Mouse (Mus musculus) c-Kit-positive CD71-negative TER-119-negative erythroid progenitor cells, embryonic 14.5 days (primary cell): Measurements from ENCODE around the gene Alpk1.

Source experiments
- DNase-seq: peaks from one replicate; pipeline ENCODE4 v3.0.0-alpha.2; 2013; ENCODE audit warnings: low read depth

Gene Alpk1

DNA sequence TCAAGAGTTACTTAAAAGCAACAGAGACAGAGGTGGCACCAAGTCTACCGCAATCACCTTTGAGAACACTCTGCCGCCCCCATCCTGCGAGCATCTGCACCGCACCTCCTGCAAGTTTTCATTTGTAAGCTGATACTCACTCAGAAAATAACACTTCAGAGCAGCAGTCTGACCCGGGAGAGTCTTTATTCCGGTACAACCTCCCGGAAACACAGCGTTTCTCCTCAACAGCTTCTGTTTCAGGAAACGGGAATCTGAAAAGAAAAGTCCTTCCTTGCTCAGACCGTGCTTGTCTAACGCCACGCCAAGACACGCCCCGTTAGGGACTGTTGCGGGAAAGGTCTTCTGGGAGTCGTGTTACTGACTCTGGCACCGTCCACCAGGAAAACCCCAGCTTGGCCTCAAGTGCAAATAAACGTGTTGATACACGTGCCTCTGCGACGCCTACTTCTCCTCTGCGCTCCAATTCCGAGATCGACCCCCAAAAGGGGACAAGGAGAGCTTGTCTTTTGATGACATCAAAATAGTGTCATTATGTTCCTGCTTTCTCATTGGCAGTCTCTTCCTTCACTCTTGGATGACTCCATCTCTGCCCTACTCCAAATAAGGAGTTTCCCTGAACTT is at the start of gene Alpk1:
TSS of gene Alpk1 (minus strand) at position 507 of the 624 bp plus-strand sequence.
- DNase-seq = peak; percentile 47

DNA sequence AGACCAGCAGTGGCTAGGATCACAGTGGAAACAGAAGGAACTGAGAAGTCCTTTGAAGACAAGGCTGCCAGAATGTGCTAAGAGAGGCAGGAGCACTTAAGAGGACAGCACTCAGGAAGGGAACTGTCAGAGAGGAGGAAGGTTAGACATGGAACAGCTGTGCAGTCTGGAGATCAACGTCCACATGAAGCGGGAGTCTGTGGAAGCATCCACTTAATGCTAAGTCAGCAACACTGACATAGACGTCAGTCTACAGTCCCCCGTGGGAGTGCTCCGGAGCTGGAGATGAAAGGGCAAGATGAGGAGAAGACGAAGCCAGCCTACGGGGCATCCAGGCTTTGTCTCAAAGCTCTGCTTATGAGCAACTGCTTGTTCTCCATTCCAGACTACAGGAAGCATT is 46.8 kb upstream of the Alpk1 start:
- DNase-seq = no peak

DNA sequence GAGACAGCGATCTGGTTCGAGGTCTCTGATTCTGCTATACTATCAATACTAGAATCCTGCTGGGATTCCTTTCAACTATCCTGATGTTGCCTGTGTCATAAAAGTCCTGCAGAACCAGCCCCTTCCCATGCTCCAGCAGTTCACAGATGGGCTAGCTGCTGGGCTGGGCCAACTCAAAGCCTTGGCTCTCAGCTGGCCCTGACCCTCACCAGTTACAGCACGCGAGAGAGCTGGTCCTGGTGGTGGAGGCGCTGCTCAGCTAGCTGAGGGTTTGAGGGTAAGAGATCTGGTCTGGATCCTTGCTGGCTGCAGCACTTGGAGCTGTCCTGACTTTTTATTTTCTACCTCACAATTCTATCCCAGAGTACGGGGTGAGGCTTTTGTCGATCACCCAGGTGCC is 46.2 kb upstream of the Alpk1 start:
- DNase-seq = no peak

DNA sequence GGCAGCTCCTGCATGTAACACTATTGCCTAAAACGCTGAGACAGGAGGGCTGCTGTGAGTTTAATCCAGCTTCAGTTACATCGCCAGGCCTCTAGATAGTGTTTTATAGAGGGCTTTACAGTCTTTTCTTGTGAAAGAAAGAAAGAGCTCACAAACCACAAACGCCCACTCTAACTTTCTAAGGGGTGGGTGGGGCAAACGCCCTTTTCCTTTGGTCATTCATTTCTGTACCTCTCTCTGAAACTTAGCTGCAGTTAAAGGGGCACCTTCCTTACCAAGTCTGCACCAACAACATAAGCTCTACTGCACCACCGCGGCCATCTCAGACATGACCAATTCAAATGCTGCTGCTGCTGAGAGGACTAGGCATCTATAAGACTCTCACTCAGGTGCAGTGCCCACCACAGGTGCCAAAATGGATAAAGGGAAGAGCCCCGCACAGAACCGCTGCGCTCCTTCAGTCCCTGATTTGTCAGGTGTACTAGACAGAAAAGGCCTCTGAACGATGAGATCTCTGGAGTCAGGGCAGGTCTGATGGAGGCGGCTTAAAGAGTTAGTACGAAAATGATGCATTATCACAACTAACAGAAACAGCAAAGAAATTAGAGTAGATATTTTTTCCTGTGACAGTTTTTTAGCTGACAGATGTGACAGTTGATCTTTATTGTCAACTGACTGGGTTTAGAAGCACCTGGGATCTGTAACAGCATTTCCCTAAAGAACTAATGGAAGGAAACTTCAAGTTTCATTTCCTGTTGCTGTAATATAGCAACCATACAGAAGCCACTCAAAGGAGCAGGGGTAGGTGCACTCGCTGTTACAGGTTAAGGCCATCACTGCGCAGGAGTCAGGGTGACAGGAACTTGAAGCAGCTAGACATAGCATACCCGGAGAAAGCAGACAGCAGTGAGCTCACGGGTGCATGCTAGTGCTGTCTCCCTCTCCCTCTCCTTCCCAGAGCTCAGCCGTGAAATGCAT is 43.8 kb upstream of the Alpk1 start:
- no peak for DNase-seq

DNA sequence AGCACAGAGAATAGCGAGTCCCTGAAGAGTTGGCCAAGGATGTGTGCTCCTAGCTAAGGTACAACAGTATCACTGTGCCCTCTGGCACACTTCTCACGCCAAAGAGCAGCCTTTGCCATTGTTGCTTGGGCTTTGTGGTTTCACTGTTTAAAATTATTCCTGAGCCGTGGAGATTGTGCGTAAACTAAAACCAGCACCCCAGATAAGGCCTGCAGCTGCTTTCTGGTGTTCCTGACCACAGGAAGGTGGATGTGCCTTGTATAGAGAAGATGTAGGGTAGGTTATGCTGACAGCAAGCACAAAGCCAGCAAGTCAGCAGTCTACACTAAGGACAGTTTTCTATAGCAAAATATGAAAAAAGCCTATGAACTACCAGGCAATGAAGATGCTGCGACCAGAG is 40.9 kb upstream of the Alpk1 start:
- DNase-seq = no peak

DNA sequence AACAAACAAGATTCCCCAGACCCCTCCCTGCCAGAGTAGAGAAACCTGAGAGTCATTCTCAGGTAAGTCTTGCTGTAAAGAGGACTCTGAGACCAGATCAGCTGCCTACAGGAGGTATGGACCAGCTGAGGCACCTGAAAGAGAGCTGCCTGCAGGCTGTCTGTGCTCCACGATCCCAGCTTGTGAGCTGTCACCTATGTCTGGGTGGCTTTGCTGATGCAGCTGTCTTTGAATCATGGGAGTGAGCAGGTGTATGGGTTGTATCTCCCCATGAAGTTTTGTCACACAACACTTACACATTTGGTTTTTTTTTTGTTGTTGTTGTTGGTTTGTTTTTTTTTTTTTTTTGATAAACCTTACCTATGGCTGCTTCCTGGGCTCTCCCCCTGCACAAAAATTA is 40.1 kb upstream of the Alpk1 start:
- no peak for DNase-seq

DNA sequence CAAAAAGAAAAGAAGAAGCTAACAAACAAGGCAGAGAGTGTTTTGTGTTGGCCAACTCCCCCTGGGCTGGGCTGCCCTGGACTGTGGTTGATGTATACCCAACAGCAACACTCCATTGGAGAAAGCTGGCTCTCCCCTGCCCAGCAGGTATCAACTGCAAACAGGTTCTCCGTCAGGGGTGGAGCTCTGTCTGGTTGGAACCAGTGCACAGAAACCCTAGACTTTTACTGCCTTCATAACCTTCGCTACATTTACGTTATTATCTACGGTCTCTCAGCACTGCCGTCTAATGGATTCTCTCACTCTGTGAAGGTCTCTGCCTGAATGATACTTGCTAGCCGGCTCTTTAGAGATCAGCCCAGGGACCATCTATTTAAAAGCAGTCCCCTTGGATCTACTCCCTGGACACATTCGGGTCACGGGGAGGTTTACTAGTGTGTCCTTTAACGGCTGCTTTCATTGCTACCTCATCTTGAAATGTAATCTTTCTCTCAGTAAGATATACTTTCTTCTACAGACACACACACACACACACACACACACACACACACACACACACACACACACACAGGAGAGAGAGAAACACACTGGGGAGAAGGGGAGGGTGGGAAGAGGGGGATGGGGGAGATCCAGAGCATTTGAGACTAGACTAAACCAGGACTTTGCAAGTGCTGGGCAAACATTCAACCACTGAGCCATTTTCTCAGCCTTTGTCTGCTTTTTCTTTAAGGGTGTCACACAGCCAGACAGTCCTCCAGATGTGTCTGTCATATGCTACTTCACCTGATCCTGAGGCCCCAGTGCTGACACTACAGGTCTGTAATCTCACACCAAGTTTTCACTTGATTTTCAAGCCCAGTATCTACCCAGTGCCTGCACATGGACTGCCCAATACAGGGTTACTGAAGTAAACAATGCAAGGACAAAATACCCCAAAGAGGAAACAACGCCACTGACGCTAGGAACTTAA is 38.7 kb upstream of the Alpk1 start:
- DNase-seq = no peak

DNA sequence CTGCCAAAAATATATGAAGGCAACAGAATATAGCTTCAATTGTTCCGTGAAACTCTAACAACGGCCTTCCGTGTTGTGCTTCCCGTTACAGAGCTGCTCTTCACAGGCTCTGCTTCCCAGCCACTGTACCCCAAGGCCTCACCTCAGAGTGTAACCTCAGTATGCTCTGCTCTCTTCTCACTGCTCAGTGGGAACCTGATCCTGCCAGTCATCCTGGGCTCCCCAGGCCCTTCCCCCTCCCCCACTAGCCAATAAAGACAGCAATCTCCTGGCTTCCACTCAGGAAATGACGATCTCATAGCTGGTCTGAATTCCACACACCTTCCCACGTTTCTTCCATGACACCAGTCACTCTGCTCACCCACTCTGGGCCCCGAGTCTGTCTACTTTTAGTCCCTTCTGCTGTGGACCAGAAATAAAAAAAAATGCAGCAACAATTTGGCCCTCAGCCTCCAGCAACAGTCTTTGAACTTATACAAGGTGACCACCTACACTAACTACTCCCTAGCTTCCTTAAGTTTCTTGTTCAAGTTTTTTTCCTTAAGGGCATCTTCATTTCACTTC is 36.9 kb upstream of the Alpk1 start:
- no peak for DNase-seq

DNA sequence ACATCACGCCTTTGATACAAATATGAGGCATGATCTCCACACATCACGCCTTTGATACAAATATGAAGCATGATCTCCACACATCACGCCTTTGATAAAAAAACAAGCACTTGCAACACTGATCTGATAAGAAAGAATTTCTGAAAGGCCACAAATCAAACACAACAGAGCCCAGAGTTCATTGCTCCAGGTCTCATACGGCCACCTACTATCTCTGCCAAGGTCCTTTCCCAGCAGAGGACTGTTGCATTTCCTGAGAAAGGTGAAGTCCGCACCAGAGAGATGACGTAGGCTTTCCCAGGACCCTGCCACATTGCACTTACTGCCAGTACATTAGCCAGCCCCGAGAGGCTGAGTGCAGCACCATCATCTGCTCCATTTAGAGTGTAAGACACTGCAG is 28.8 kb upstream of the Alpk1 start:
- DNase-seq = no peak

DNA sequence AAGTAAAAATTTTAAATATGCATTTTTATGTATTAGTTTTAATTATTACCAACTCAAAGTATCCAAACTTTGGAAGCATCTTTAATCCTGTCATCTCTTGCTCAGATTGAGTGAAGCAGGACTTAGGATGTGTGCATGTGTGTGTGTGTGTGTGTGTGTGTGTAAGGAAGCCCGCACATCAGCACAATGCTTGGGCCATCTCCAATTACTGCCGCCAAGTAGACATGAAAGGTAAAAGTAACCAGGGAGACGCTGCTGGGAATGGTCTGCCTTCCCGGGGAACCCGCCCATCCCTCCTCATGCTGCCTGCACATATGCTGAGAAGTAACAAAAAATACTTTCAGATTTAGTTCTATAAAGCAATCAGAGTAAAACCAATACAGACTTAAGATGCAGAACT is 27.5 kb upstream of the Alpk1 start:
- no peak for DNase-seq

DNA sequence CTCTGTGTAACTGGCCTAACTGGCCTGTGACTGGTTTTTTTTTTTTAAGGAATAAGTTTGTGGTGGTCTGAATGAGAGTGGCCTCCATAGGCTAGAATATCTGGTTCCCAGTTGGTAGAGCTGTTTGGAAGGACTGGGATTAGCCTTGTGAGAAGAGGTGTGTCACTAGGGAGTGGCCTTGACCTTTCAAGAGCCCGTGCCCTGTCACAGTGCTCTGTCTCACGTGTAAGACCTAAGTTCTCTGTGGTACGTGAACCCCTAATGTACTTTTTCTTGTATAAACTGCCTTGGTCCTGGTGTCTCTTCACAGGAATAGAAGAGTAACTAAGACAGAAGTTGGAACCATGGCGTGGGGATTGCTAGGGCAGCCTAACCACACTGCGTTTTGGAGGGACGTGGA is 25.7 kb upstream of the Alpk1 start:
- DNase-seq = no peak

DNA sequence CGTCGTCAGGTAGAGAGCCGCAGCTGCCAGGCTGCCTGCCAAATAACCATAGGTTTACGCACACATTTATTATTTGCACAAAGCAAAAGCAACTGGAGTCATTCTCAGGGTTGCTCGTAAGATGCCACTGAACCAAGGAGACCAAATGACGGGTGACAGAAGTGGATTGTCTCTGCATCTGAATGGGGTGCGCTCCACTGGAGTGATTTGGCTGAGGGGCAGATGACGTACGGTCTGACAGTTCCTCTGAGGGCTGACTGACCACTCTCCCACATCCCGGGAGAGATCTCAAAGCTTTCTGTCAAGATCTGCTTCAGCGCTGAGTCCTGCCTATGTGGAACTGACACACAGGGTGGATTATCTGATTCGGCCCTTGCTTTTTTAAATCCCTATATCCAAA is 24.7 kb upstream of the Alpk1 start:
- no peak for DNase-seq

DNA sequence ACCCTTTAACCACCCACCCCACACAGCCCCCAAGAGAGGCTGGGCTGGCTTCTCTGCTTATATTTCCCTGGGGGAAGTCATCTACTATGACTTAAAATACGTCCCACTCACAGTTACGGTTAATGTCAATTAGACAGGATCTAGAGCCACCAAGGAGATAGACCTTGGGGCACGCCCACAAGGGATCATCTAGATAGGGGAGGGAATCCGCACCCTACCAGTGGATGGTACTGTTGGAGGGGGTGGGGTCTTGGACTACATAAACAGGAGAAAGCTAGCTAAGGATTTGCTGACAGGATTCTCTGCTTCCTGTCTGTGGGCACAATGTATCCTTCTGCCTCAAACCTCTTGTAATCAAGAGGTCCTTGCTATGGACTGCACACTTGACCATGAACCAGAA is 24.1 kb upstream of the Alpk1 start:
- DNase-seq = no peak

DNA sequence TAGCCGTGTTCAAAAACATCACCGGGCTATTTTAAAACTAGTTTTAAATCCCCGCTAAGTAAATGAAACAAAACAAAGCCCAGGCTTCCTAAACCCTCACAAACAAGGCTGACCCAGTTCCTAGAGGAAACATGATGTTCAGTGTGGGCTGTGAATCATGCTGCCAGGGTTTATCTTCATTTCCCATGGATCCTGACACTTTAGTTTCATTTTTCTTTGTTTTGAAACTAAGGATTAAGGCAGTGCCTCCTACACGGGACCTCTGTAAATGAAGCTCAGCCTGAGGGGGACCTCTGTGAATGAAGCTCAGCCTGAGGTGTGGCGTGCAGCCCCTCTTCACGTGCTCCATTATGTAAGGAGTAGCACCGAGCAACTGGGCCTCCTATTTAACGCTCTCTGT is 22.5 kb upstream of the Alpk1 start:
- no peak for DNase-seq

DNA sequence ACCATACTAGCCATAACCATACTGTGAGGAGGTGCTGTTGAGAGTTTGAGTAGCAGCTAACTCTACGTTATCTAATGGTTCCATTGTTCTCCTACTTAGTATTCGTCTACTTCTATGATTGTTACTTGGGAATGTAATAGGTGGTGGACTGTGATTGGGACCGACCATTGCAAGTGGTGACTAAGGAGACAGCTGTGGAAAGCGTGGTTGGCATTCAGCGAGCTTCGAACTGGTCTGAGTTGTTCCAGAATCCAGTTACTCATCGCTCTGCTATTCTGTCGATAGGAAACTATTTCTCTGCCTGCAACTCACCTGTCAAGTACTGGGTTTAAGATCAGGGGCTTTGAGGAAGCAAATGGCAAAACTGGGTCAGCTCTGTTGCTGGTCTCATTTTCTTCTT is 20.8 kb upstream of the Alpk1 start:
- no peak for DNase-seq

DNA sequence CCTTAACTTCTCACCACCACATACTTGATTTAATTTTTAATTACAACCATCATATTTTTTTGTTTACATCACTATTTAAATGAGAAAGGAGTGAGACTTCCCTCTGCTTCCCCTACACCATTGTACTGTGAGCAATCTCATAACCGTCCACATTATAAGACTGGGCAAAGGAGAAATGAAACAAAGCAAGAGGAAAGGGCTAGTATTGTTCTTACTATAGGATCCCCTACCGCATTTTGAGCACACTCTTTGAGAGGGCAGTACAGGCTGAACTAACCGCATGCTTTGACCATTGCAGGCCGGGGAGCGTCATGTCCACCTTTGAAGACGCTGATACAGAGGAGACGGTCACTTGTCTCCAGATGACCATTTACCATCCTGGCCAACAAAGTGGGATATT is 15.9 kb upstream of the Alpk1 start:
- DNase-seq = no peak

DNA sequence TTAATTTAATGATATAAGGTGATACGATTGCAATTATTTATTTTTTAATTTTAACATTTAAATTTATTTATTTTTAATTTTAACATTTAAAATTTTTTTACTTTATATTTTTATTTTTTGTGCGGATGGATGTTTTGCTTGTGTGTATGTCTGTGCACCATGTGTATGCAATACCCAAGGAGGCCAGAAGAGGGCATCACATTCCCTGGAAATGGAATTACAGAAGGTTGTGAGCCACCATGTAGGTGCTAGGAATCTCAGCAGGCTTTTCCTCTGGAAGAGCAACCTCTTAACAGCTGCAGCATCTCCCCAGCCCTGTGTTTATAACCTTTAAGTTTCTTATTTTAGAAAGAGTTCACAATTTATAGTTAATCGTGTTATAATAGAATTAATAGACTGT is 15.4 kb upstream of the Alpk1 start:
- DNase-seq = no peak

DNA sequence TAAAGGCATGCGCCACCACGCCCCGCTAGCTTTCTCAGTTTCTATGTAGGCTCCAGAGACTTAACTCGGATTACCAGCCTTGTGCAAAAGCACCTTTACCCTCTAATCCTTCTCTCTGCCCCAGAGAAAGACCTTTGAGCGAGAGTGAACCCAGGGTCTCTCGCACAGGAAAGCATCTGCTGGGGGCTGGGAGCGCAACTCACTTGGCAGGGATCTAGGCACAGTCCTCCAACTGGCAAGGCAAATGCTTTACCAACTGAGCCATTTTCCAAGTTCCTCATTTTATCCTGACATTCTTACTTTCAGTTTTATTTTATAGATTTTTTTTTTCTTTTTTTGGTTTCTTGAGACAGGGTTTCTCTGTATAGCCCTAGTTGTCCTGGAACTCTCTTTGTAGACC is 12.7 kb upstream of the Alpk1 start:
- no peak for DNase-seq

DNA sequence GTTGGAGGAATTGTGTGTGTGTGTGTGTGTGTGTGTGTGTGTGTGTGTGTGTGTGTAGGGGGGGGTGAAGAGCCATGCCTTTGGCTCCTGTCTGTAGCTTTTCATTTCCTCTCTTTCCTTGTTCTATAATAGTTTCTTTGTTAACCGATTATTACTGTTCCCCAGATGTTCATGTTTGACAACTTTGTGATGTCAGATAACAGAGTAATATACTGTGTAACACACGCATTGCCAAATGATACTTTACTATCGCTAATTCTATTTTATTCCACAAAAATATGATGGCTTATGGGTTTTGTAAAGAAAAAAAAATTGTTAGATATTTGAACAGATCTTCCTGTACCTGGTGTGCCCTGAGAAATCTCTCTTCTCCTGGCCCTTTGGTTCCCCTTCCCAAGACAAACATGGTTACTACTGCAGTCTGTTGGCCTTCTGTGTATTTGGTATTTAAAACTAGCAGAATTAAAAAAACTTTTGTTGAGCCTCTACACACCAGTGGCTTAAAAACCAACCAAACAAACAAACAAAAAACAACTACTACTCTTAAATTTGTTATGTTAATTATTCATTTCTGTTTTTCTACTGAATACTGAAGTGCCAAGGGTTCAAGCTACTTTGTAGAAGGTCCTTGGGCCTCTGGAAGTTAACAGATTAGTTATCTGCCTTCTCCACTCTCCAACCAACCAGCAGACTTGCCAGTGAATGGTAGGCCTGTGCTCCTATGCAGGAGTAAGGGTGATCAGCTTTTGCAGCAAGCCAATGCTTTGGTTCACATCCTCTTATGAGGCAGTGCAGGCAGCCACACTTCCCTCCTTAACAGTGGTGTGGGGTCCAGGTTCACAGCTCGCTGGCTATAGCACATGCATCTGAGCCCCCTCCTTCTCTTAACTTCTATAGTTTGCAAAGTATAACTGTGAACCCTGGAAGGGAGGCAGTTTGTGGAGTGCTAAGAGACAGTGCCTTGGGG is 11.6 kb upstream of the Alpk1 start:
- DNase-seq = no peak

DNA sequence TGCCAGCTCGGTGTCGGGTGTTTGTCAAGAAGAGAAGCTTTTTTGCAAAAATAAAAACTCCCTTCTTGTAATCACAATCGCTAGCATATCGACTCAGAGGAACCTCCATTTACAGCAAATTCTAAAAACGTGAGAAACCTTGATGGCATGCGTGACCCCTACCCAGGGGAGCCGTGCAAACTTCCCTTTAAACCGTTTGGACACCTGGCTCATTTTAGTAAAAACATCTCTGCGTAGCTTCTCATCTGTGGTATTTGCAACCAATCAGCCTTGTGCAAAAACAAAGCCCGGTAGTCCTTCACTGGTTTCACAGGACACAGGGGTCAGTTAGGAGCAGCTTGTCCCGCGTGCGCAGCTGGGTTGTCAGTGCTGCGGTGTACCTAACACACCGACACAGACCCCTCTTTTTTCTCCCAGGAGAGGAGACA is 10.7 kb upstream of the Alpk1 start:
- DNase-seq = no peak
